Mouse (Mus musculus): ENCODE data around the gene Gm20388.

DNA sequence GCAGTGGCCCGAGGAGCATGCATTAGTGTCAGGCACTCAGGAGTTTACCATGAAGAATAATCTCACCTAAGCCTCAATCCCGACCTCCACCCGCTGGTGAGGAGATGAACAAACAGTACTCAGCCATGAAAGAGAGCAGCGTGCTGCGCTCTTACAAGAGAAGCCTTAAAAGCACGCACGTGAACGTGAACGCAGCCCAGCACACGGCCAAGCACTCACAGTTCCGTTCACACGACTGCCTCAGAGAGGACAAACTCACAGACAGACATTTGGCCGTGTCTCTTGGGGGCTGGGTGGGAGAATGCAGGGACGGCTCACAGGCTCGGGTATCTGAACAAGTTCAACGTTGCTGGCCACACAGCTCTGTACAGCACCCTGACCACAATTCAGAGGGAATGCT, 1737.8 kb downstream of the Gm20388 start:
- TF ChIP-seq EP300 (IDR thresholded peaks at IDR 0.05; ENCODE audit: low read depth) = no peak
- TF ChIP-seq CTCF (IDR thresholded peaks at IDR 0.05; ENCODE audit: low read depth) = no peak

Measured in liver, embryonic 14.5 days (tissue).